Mouse (Mus musculus): ENCODE measurements around the gene Lasp1.

DNA sequence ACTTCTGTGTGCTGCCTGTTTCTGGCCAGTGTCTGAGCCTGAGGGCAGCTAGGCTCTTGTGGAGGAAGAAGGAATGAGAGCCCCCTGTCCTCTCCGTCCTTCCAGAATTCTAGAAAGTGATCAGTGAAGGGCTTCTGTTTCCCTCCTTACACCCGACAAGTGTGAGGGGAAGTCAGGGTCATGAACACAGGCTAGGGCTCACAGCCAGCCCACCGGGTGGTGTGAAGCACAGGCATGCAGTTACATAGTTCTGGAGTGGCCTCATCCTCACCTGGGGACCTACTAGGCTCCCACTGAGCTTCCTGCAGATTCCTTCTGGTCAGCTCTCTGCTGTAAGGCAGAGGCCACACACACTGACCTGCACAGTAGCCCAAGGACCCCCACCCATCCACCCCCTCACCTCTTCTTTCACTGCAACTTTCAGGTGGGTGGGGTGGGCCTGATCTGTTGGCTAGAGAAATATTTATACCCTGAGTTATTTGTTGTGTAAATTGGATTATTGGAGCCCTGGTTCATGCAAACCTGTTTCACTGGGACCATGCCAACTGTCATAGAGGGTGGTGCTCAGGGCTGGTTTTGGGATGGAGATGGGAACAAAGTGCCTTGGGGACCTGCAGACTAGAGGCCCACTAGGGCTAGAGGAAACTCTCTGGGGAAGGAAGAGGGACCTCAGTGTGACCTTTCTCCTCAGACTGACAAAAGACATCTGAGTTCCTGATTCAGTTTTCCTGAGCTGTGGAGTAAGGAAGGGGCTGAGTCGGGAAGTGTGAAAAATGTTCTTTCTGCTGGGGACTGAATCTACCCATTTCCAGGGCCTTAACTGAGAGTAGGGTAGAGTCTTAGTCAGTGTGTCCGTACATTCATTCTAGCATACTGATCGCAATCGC, 10.7 kb downstream of the Lasp1 start:
- TF ChIP-seq FLI1 (IDR thresholded peaks at IDR 0.05; ENCODE audit: low read length) (no peak), GATA1 (IDR thresholded peaks at IDR 0.05; ENCODE audit: borderline replicate concordance, low read length) (no peak)

Data from megakaryocyte, embryonic 14.5 days (primary cell).